Mouse (Mus musculus) CH12.LX (cell line): ENCODE data around the gene Sipa1l3. TPM values are rescaled to one million over a fixed set of nuclear protein-coding genes. Genes with fewer than 3 reads are reported as not detected.

Experiments used
- DNase-seq: peaks from one replicate; pipeline ENCODE4 v3.0.0-alpha.2; 2013; ENCODE audit errors: extremely low read depth
- H3K27ac ChIP-seq: 2 replicates; pipeline ENCODE4 v1.5.1; 2012; ENCODE audit warnings: low read depth, mild to moderate bottlenecking, control low read depth, moderate library complexity; ENCODE audit not compliant: insufficient read depth
- H3K27me3 ChIP-seq: replicated peaks from 2 replicates; pipeline ENCODE3; 2012; ENCODE audit warnings: inconsistent platforms
- H3K36me3 ChIP-seq, 2 experiments: replicated peaks in 1 of 2; 2 replicates each; pipeline versions ENCODE3 to v1.6.1; 2012; ENCODE audit warnings: inconsistent platforms in 1 of 2, low read length in 1 of 2, mild to moderate bottlenecking in 1 of 2, mixed read lengths in 1 of 2, moderate library complexity in 1 of 2; ENCODE audit not compliant: control insufficient read depth in 1 of 2, insufficient read depth in 1 of 2
- H3K4me1 ChIP-seq, 2 experiments: 2 replicates each; pipeline ENCODE4 v1.6.1; 2012; ENCODE audit warnings: inconsistent platforms in 1 of 2, moderate library complexity in 1 of 2; ENCODE audit not compliant: insufficient read depth in 2 of 2, control insufficient read depth in 1 of 2
- H3K4me2 ChIP-seq: 2 replicates; pipeline ENCODE4 v1.6.1; 2012; ENCODE audit warnings: low read depth, mild to moderate bottlenecking, control low read depth; ENCODE audit not compliant: poor library complexity, insufficient read depth, severe bottlenecking
- H3K4me3 ChIP-seq, 3 experiments: fragments of 150-350 bp in 1 of 3; sonication (generic) in 1 of 3; replicated peaks in 1 of 3; 2 replicates each; pipeline versions ENCODE3 to v1.5.1; 2011 to 2012; ENCODE audit warnings: low read depth in 2 of 3, low read length in 2 of 3, mild to moderate bottlenecking in 2 of 3, moderate library complexity in 2 of 3, control low read depth in 1 of 3, improper control_type of control experiment in 1 of 3, inconsistent platforms in 1 of 3, mixed read lengths in 1 of 3; ENCODE audit not compliant: poor library complexity in 1 of 3
- H3K79me2 ChIP-seq: replicated peaks from 2 replicates; pipeline ENCODE4 v1.6.1; 2012; ENCODE audit warnings: mild to moderate bottlenecking, moderate library complexity; ENCODE audit not compliant: control insufficient read depth, poor library complexity, insufficient read depth, severe bottlenecking; ENCODE audit errors: extremely low read depth
- H3K9ac ChIP-seq: 2 replicates; pipeline ENCODE4 v1.6.1; 2012; ENCODE audit warnings: low read depth, mild to moderate bottlenecking, control low read depth, moderate library complexity; ENCODE audit not compliant: insufficient read depth
- H3K9me3 ChIP-seq: replicated peaks from 2 replicates; pipeline ENCODE3; 2012; ENCODE audit warnings: low read length, inconsistent platforms, mixed read lengths
- BHLHE40 ChIP-seq: IDR thresholded peaks from 2 replicates; pipeline ENCODE4 v1.6.1; 2011; ENCODE audit warnings: mild to moderate bottlenecking, low read depth, low read length, improper control_type of control experiment
- CHD2 ChIP-seq: IDR thresholded peaks from 2 replicates; pipeline ENCODE4 v1.6.1; 2011; ENCODE audit warnings: low read length, improper control_type of control experiment
- E2F4 ChIP-seq: IDR thresholded peaks from 2 replicates; pipeline ENCODE4 v1.6.1; 2011; ENCODE audit warnings: low read depth, low read length, improper control_type of control experiment; ENCODE audit not compliant: insufficient replicate concordance
- EP300 ChIP-seq: IDR thresholded peaks from 2 replicates; pipeline ENCODE4 v1.6.1; 2011; ENCODE audit warnings: low read length, improper control_type of control experiment
- ETS1 ChIP-seq: conservative IDR thresholded peaks from 2 replicates; pipeline ENCODE4 v1.6.1; 2012; ENCODE audit warnings: low read depth, mild to moderate bottlenecking, inconsistent platforms, low read length, improper control_type of control experiment, moderate library complexity
- GABPA ChIP-seq: IDR thresholded peaks from 2 replicates; pipeline ENCODE4 v1.6.1; 2012; ENCODE audit warnings: low read depth, low read length, improper control_type of control experiment, inconsistent platforms; ENCODE audit not compliant: insufficient replicate concordance
- HCFC1 ChIP-seq: IDR thresholded peaks from 2 replicates; pipeline ENCODE4 v1.6.1; 2012; ENCODE audit warnings: low read depth, mild to moderate bottlenecking, inconsistent platforms, low read length, improper control_type of control experiment
- IRF4 ChIP-seq: IDR thresholded peaks from 2 replicates; pipeline ENCODE4 v1.6.1; 2014; ENCODE audit warnings: low read depth, mild to moderate bottlenecking, inconsistent platforms, low read length, improper control_type of control experiment
- JUN ChIP-seq: IDR thresholded peaks from 2 replicates; pipeline ENCODE4 v1.6.1; 2011; ENCODE audit warnings: low read depth, mild to moderate bottlenecking, low read length, improper control_type of control experiment, moderate library complexity; ENCODE audit not compliant: insufficient read depth
- JUND ChIP-seq: conservative IDR thresholded peaks from 2 replicates; pipeline ENCODE4 v1.6.1; 2011; ENCODE audit warnings: low read depth, low read length, improper control_type of control experiment
- KAT2A ChIP-seq: IDR thresholded peaks from 2 replicates; pipeline ENCODE4 v1.6.1; 2012; ENCODE audit warnings: low read length, improper control_type of control experiment, inconsistent platforms; ENCODE audit not compliant: insufficient replicate concordance
- MAFK ChIP-seq: IDR thresholded peaks from 2 replicates; pipeline ENCODE4 v1.6.1; 2011; ENCODE audit warnings: low read length, improper control_type of control experiment; ENCODE audit not compliant: insufficient replicate concordance
- MAX ChIP-seq: IDR thresholded peaks from 2 replicates; pipeline ENCODE4 v1.6.1; 2011; ENCODE audit warnings: low read length, improper control_type of control experiment
- MAZ ChIP-seq: IDR thresholded peaks from 2 replicates; pipeline ENCODE4 v1.6.1; 2012; ENCODE audit warnings: low read depth, mild to moderate bottlenecking, inconsistent platforms, low read length, improper control_type of control experiment, moderate library complexity
- MXI1 ChIP-seq: IDR thresholded peaks from 2 replicates; pipeline ENCODE4 v1.6.1; 2011; ENCODE audit warnings: mild to moderate bottlenecking, low read depth, low read length, improper control_type of control experiment
- MYC ChIP-seq: IDR thresholded peaks from 2 replicates; pipeline ENCODE4 v1.6.1; 2011; ENCODE audit warnings: low read depth, mild to moderate bottlenecking, improper control_type of control experiment, low read length
- NELFE ChIP-seq: IDR thresholded peaks from 2 replicates; pipeline ENCODE4 v1.6.1; 2011; ENCODE audit warnings: low read depth, low read length, improper control_type of control experiment
- POLR2A ChIP-seq: IDR thresholded peaks from 2 replicates; pipeline ENCODE4 v1.6.1; 2011; ENCODE audit warnings: low read depth, mild to moderate bottlenecking, improper control_type of control experiment, low read length
- RAD21 ChIP-seq: IDR thresholded peaks from 2 replicates; pipeline ENCODE4 v1.6.1; 2011; ENCODE audit warnings: low read depth, mild to moderate bottlenecking, low read length, improper control_type of control experiment, moderate library complexity
- RCOR1 ChIP-seq: conservative IDR thresholded peaks from 2 replicates; pipeline ENCODE4 v1.6.1; 2012; ENCODE audit warnings: low read depth, mild to moderate bottlenecking, inconsistent platforms, low read length, improper control_type of control experiment
- SMC3 ChIP-seq: IDR thresholded peaks from 2 replicates; pipeline ENCODE4 v1.6.1; 2011; ENCODE audit warnings: low read depth, low read length, improper control_type of control experiment
- TBP ChIP-seq: conservative IDR thresholded peaks from 2 replicates; pipeline ENCODE4 v1.6.1; 2011; ENCODE audit warnings: low read depth, low read length, improper control_type of control experiment
- TCF12 ChIP-seq: IDR thresholded peaks from 2 replicates; pipeline ENCODE4 v1.6.1; 2014; ENCODE audit warnings: low read depth, mild to moderate bottlenecking, inconsistent platforms, low read length, improper control_type of control experiment
- USF2 ChIP-seq: conservative IDR thresholded peaks from 2 replicates; pipeline ENCODE4 v1.6.1; 2011; ENCODE audit warnings: low read depth, low read length, improper control_type of control experiment
- ZC3H11A ChIP-seq: IDR thresholded peaks from 2 replicates; pipeline ENCODE4 v1.6.1; 2012; ENCODE audit warnings: low read depth, mild to moderate bottlenecking, inconsistent platforms, low read length, improper control_type of control experiment
- ZKSCAN1 ChIP-seq: IDR thresholded peaks from 2 replicates; pipeline ENCODE4 v1.6.1; 2012; ENCODE audit warnings: low read depth, inconsistent platforms, low read length, improper control_type of control experiment, borderline replicate concordance
- ZMIZ1 ChIP-seq: IDR thresholded peaks from 2 replicates; pipeline ENCODE4 v1.6.1; 2012; ENCODE audit warnings: low read depth, mild to moderate bottlenecking, inconsistent platforms, low read length, improper control_type of control experiment
- dilution Hi-C: fragments of 300-500 bp; cut with MboI; formaldehyde crosslinking; loops from 2 replicates; pipeline ENCODE4 v1.14.3; 2020; ENCODE audit warnings: low sequenced_read_pairs; ENCODE audit not compliant: extremely low pct_unique_long_range_greater_than_20kb, extremely low pct_ligation_motif_present
- in situ Hi-C: fragments of 300-500 bp; cut with MboI; formaldehyde crosslinking; loops from 3 replicates; pipeline ENCODE4 v1.14.3; 2019; ENCODE audit warnings: low sequenced_read_pairs, low pct_ligation_motif_present, low pct_unique_long_range_greater_than_20kb, mixed read lengths
- polyA plus RNA-seq: library from polyadenylated mRNA; unstranded; fragments of >175 nt; gene quantifications from 2 replicates; pipeline ENCODE4 v1.2.1, GENCODE M21; 2012; ENCODE audit warnings: low read depth; ENCODE audit not compliant: insufficient read length
- total RNA-seq, 2 experiments: library from RNA; depleted of rRNA; stranded (reverse); fragments of 300-350 nt in 1 of 2; fragments of >200 nt in 1 of 2; gene quantifications; 2 replicates each; pipeline ENCODE4 v1.2.3; 2012 to 2014

Gene Sipa1l3
- total and polyA plus RNA-seq, 3 experiments = 1.6 to 8.8 (median 5.9) TPM

DNA sequence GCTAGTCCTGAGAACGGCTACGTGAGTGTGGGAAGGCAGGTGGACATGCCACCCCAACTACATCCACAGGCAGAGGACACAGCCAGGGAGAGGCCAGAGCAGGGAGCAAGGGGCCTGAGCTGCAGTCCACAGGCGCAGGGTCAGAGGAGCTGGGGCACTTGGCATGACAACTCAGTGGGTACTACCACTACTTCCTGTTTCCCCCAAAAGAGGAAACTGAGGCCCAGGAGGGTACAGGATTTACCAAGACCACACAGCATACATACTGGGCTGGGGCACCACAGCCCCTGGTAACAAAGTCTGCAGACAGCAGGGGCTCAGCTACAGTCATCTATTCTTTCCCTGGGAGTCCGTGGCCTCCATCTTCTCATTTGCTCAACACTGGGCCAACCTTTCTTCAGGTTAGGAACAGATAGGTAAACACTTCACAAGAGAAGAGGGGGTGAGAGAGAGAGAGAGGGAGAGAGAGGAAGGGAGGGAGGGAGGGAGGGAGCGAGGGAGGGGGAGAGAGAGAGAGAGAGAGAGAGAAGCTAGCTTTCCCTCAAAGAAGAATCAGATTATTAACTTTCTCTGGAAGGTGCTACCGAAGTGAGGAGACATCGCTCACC, 13.7 kb downstream of the Sipa1l3 start:
- TF ChIP-seq MAZ (no peak), ZC3H11A (no peak), MAX (no peak), RAD21 (no peak), SMC3 (no peak), ETS1 (no peak), MYC (no peak), RCOR1 (no peak), EP300 (no peak), TCF12 (no peak), MXI1 (no peak), POLR2A (no peak), CHD2 (no peak), HCFC1 (no peak), GABPA (no peak), JUND (no peak), KAT2A (no peak), ZMIZ1 (no peak), BHLHE40 (no peak), TBP (no peak)
- H3K27ac ChIP-seq = no peak overlapping the region
- no peak overlapping the region for H3K9ac ChIP-seq
- H3K4me2 ChIP-seq = no peak overlapping the region
- no peaks in the 10 kb centered on the region for H3K9me3 ChIP-seq
- no peak for DNase-seq
- H3K36me3 ChIP-seq = no peaks in the 10 kb centered on the region
- dilution Hi-C loops = no loop called here
- no peaks in the 10 kb centered on the region for H3K27me3 ChIP-seq
- in situ Hi-C loops = loop anchor here (25.0 kb wide), 1 partner anchor 442 kb away; no protein-coding TSS in a partner anchor
- H3K4me3 ChIP-seq = no peak overlapping the region
- H3K79me2 ChIP-seq = no peaks in the 10 kb centered on the region
- H3K4me1 ChIP-seq = peaks cover 0 to 13% of the 10 kb centered on the region in 2 experiments; a peak in 2 of 4 replicates

DNA sequence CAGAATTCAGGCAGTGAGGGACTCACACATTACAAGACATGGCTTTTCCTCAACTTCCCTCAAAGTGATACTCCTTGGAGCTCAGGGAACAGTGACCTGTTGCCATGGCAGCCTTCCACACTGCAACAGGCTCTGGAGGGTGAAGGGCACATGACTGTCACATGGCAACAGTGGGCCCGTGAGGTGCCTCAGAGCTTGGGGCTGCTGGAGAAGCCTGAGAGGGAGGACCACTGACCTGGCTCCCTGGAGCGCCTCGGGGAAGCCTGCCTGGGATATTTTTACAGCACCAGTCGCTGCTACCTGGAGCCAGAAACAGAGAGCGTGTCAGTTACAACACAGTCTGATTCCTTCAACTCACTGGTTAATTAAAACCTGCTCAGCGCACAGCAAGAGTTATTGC, 14.8 kb downstream of the Sipa1l3 start:
- no peak for TF ChIP-seq ZKSCAN1
- TF ChIP-seq GABPA = no peak
- no peak for TF ChIP-seq IRF4
- TF ChIP-seq USF2 = no peak
- TF ChIP-seq KAT2A = no peak
- no peak for TF ChIP-seq JUN
- TF ChIP-seq MXI1 = no peak
- no peak for TF ChIP-seq MAFK
- no peak for TF ChIP-seq BHLHE40
- no peak for TF ChIP-seq ZC3H11A
- TF ChIP-seq RCOR1 = no peak
- TF ChIP-seq NELFE = no peak
- TF ChIP-seq EP300 = no peak
- no peak for TF ChIP-seq TBP
- no peak for TF ChIP-seq E2F4
- TF ChIP-seq SMC3 = no peak
- H3K79me2 ChIP-seq = no peaks in the 10 kb centered on the region
- no peak overlapping the region for H3K9ac ChIP-seq
- DNase-seq = no peak
- H3K27ac ChIP-seq = no peak overlapping the region
- dilution Hi-C loops = no loop called here
- H3K4me2 ChIP-seq = no peak overlapping the region
- in situ Hi-C loops = loop anchor here (25.0 kb wide), 1 partner anchor 441 kb away; no protein-coding TSS in a partner anchor
- H3K36me3 ChIP-seq = no peaks in the 10 kb centered on the region
- peaks cover 0 to 13% of the 10 kb centered on the region in 2 experiments; a peak in 2 of 4 replicates for H3K4me1 ChIP-seq
- H3K9me3 ChIP-seq = no peaks in the 10 kb centered on the region
- H3K4me3 ChIP-seq = no peak overlapping the region
- H3K27me3 ChIP-seq = no peaks in the 10 kb centered on the region
